Mouse (Mus musculus): Measurements from ENCODE around the gene Gnb4.

GRCm38 (mm10) chr3:32615376-32615775 is 1.0 kb downstream of the Gnb4 start:
- TF ChIP-seq CTCF (IDR thresholded peaks at IDR 0.05; ENCODE audit: control insufficient read depth, insufficient read depth, insufficient replicate concordance, low read depth, low read length) (no peak), POLR2A (IDR thresholded peaks at IDR 0.05; ENCODE audit: control insufficient read depth, low read depth, low read length) (no peak)

Measured in testis, adult 2 months (tissue).